Mouse (Mus musculus) adrenal gland (tissue): ENCODE measurements around the gene Foxk1.

Experiments
- intact Hi-C: fragments of 180-260 bp; cut with DNase I; formaldehyde crosslinking; loops from one replicate; pipeline ENCODE4 v1.15.1; 2025

The Foxk1 gene

GRCm38 (mm10) chr5:142475669-142476068, 74.4 kb downstream of the Foxk1 start:
- intact Hi-C loops = loop anchor here (5.0 kb wide), 1 partner anchor 152 kb away; the partner anchor contains the start of gene Wipi2

- intact Hi-C loops = loop anchor here (5.0 kb wide), 1 partner anchor 150 kb away; the partner anchor contains the start of gene Wipi2
These were observed 76.0 kb downstream of the Foxk1 start for GRCm38 (mm10) chr5:142477346-142477745.

- intact Hi-C loops = loop anchor here (5.0 kb wide), 1 partner anchor 149 kb away; the partner anchor contains the start of gene Wipi2
These were observed 76.7 kb downstream of the Foxk1 start for GRCm38 (mm10) chr5:142477866-142478615.

- intact Hi-C loops = loop anchor here (5.0 kb wide), 1 partner anchor 148 kb away; the partner anchor contains the start of gene Wipi2
These were observed 77.6 kb downstream of the Foxk1 start for GRCm38 (mm10) chr5:142478829-142479435.

- intact Hi-C loops = loop anchor here (5.0 kb wide), 1 partner anchor 70 kb away; the partner anchor contains the start of gene Radil
These were observed 81.2 kb downstream of the Foxk1 start for GRCm38 (mm10) chr5:142482512-142482911.

GRCm38 (mm10) chr5:142483581-142483980, 82.3 kb downstream of the Foxk1 start:
- intact Hi-C loops = loop anchor here (5.0 kb wide), 1 partner anchor 69 kb away; the partner anchor contains the start of gene Radil

- intact Hi-C loops = no loop called here
These were observed 85.4 kb downstream of the Foxk1 start for GRCm38 (mm10) chr5:142486654-142487053.

- intact Hi-C loops = no loop called here
These were observed 88.8 kb downstream of the Foxk1 start for GRCm38 (mm10) chr5:142489955-142490707.

GRCm38 (mm10) chr5:142493307-142493706, 92.0 kb downstream of the Foxk1 start:
- intact Hi-C loops = no loop called here

GRCm38 (mm10) chr5:142495321-142496096, 94.2 kb downstream of the Foxk1 start:
- intact Hi-C loops = loop anchor here (5.0 kb wide), 1 partner anchor 132 kb away; the partner anchor contains the start of gene Wipi2

- intact Hi-C loops = loop anchor here (5.0 kb wide), 1 partner anchor 128 kb away; the partner anchor contains the start of gene Wipi2
These were observed 97.7 kb downstream of the Foxk1 start for GRCm38 (mm10) chr5:142498964-142499363.

- intact Hi-C loops = loop anchor here (5.0 kb wide), 1 partner anchor 216 kb away; no protein-coding TSS in a partner anchor
These were observed 99.6 kb downstream of the Foxk1 start for GRCm38 (mm10) chr5:142500918-142501317.

- intact Hi-C loops = loop anchor here (2.0 to 5.0 kb wide), 2 partner anchors 48 to 215 kb away; partner anchors contain the start of gene Radil
These were observed 101.1 kb downstream of the Foxk1 start for GRCm38 (mm10) chr5:142502414-142502813.

GRCm38 (mm10) chr5:142504175-142504574, 102.9 kb downstream of the Foxk1 start:
- intact Hi-C loops = loop anchor here (5.0 kb wide), 1 partner anchor 213 kb away; no protein-coding TSS in a partner anchor

- intact Hi-C loops = no loop called here
These were observed 104.6 kb downstream of the Foxk1 start for GRCm38 (mm10) chr5:142505695-142506423.

- intact Hi-C loops = no loop called here
These were observed 108.1 kb downstream of the Foxk1 start for GRCm38 (mm10) chr5:142509141-142510060.

- intact Hi-C loops = no loop called here
These were observed 108.7 kb downstream of the Foxk1 start for GRCm38 (mm10) chr5:142510061-142510414.
